Mouse (Mus musculus): ENCODE measurements around the gene Imp3.
A peak's percentile ranks its signal among the peaks of the same experiment; 100 is the strongest.
"Not testable (repeated sequence)": the region's sequence is repeated elsewhere in the genome, so short reads cannot be mapped to it uniquely, and the experiment has no call there.

Imp3 gene

GRCm38 (mm10) chr9:56937223-56938160 is at the start of gene Imp3:
TSS of gene Imp3 (plus strand) at chr9:56937475.
- DNase-seq, result peak; percentile 73 to 81

GRCm38 (mm10) chr9:56887581-56887980 is 49.7 kb upstream of the Imp3 start:
- DNase-seq, result no peak

DNA sequence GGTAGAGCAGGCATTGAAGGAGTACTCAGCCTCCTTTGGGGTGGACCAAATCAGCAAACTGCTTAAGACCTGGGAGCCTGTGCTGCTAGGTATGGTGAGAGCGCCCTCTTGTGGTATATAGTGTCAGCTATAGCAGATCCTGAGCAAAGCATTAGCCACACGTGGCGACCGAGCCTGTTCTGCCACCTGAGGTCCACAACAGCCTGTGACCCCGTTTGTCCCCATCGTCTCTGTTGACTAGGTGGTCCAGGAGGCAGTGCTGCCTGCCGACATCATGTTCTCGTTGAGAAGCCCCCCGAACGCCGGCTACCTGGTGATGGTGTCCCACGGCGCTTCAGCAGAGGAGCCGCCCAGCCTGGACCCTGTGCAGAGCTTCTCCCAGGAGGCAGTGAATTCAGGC is 47.5 kb upstream of the Imp3 start:
- peak in 1 of 2 experiments; percentile 50 for DNase-seq

GRCm38 (mm10) chr9:56890522-56891250 is 46.6 kb upstream of the Imp3 start:
- DNase-seq, result no peak

DNA sequence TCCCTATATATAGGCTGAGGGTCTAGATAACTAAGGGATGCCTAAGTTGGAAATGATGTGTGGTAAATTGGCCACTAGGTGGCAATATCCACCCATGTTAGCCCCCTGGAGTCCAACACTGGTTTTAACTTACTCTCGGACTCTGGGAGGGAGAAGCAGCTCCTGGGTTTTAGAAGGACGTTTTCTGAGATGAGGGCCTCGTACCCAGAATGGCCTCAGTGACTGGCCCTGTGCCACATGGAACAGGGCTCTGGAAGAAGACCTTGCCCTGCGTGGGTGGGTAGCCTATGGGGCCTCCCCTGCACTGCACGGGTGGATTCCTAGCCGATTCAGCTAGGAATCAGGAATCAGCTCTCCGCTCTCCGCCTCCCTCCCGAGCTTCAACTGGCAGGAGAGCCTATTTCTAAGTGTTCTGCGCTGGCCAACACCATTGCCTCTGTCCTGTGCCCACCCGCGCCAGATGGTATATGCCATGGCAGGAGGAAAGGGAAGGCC is 45.7 kb upstream of the Imp3 start:
- peak in 1 of 2 experiments; percentile 50 for DNase-seq

DNA sequence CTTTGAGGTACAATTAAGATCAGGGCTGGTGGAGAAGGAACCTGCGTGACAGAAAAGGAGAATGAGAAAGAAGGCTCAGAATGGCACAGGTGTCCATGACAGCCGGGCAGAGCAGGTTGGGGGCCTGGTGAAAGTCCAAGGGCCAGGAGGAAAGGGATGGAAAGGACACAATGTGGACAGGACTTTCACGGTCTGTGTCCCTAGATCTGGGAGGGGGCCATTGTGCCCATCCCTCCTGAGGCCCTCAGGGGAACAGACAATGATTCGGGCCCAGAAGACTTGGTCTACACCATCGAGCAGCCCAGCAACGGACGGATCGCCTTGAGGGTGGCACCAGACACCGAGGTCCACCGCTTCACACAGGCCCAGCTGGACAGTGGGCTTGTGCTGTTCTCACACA is 45.2 kb upstream of the Imp3 start:
- DNase-seq, result no peak

DNA sequence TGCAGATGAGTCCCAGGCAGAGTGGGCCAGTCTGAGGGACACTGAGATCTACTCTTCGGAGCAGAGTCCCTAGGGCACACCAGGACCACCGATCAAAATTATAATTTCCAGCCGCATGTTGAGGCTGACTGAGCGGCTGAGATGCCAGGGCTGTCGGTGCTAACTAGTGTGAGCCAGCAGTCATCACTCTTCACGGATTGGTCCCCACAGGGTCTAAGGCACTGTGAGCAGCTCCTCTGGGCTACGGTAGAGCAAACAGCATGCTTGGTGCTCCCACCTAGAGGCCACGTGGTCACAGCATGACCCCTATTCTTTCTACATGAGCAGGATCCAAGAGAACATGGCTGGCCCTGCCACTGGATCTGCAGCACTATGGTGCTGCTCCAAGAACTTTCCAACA is 44.0 kb upstream of the Imp3 start:
- DNase-seq, result no peak

DNA sequence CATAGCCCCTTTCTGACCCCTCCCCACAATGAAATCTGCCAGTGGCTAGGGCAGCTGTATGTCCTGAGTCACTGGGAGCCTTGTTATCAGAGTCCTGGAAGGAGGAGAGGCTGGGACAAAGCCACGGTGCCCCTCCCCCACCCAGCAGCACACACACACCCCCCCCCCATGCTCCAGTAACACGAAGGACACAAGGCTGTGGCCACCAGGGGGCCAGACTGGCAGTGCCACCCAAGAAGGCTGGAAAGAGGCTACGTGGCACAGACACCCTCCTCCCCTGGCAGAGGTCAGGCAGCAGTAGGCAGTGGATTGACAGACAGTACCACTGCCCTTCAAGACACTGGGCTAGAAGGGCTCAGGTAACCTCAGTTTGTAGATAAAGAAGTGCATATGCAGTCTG is 43.3 kb upstream of the Imp3 start:
- no peak for DNase-seq

GRCm38 (mm10) chr9:56896779-56897178 is 40.5 kb upstream of the Imp3 start:
- DNase-seq, result no peak

DNA sequence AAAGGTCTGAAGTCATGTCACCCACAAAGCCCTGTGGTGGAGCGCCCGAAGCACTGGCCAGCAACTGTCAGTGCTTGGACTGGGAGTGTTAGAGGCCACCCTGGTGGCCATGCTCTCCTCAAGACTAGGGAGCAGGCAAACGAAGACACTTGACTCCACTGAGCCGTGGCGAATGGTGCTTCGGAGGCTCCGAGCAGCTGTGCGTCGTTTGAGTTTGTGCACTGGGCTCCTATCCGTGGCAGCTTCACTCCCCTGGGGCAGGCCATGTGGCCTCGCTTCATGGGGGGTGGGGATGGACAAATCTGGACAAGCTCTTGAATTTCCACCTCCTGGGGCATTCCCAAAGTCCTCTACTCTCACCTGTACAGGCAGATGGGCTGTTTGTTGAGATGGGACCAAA is 37.9 kb upstream of the Imp3 start:
- DNase-seq, result no peak

DNA sequence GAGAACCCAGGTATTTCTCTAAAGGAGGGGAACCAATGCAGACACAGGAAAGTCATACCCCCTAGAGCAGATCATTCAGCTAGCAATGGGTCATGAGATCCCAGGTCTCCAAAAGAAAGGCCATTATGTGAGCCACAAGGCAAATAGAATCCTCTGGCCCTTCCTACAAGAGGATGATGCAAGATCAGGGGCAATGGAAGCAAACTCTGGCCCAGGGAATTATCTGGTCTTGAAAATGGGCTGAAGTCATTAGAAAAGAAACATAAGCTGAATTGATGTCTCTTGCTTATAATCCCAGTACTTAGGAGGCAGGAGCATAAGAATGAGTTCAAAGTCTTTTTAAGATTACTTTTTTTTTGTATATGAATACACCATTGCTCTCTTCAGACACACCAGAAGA is 37.2 kb upstream of the Imp3 start:
- no peak for DNase-seq

- no peak for DNase-seq
These were observed 36.7 kb upstream of the Imp3 start for GRCm38 (mm10) chr9:56900571-56900970.

GRCm38 (mm10) chr9:56901187-56901586 is 36.1 kb upstream of the Imp3 start:
- no peak for DNase-seq

GRCm38 (mm10) chr9:56903662-56904061 is 33.6 kb upstream of the Imp3 start:
- no peak for DNase-seq

DNA sequence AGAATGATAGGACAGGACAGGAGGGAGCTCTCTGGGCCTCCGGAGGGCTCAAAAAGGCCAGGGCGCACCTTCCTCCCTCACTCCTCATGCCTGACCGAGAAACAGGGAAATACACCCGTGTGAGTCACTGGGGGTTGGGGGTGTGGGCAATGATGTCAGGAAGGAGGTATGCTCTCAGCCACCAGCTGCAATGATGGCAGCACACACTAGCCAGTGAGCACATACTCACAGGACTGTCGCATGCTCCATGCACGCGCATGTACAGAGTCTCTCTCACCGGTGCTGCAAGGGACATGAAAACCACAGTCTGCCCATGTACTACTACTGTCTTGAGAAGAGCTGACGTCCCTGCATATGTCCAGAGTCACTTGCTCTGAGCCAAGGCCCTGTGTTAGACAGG is 29.7 kb upstream of the Imp3 start:
- DNase-seq, result no peak

- not testable (repeated sequence) for DNase-seq
These were observed 27.3 kb upstream of the Imp3 start for GRCm38 (mm10) chr9:56909991-56910390.

DNA sequence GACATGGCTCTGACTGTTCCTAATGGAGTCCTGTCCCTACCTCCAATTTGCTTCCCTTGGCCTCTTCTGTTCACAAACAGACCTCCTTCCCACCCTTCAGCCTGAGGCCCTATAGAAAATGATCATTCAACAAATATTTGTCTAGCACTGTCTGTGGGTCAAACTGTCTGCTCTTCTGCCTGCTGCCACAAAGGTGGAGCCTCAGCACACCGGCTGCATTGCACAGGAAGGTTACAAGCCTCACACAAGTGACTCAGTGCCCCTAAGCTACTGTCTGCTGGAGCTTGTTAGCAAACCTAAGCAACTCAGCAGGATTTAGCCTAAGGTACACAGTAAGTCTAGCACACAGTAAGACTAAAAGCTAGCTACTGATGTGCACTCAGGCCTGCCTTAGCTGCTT is 26.3 kb upstream of the Imp3 start:
- no peak for DNase-seq

GRCm38 (mm10) chr9:56913991-56914390 is 23.3 kb upstream of the Imp3 start:
- DNase-seq, result no peak

- no peak for DNase-seq
These were observed 22.2 kb upstream of the Imp3 start for GRCm38 (mm10) chr9:56915116-56915515.

DNA sequence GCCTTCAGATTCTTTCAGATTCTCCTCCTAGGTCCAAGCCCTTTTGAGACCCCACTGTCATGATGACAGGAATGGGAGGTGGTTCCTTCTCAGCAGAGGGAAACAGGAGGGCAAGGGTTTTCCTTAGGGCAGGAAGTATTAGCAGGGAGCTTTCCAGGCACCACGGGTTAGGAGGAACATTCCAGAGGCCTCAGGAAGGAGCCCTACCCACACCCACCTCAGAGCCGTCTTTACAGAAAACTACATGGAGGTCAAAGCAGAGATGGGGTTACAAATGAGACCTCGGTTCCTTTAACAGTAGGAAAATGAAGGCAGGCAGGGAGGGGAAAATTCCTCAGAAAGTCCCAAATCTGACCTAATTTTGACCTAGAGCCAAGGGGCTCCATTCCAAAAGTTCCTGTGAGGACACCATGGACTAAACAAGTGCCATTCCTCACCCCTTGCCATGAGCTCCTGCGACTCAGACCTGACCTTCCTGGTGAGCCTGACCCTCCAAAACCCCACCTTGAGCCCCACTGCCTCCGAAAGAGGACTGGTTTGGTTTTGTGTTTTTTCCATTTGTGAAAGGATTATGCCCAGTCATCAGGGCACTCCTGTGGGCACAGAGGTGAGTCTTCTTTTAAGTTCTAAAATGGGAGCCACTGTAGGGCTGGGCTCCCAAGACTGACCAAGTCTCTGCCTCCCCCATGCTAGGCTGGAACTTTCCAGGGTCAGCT is 21.4 kb upstream of the Imp3 start:
- DNase-seq, result no peak

DNA sequence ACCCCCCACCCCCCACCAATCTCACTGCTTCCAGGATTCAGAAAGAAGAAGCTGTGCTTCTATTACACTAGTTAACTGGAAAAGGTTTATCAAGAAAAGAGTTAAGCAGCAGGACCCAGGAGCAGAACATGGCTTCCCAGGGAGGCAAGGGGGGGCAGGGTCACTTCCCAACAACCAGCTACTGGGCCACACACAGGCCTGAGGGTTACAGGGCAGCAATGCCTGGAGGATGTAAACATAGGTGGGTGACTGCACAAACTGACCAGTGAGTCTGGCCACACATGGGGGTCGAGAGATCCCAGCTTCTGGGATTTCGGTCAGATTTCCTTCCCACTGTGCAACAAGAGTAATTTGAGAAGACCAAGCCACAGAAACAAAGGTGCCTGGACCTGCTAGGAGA is 20.1 kb upstream of the Imp3 start:
- no peak for DNase-seq

DNA sequence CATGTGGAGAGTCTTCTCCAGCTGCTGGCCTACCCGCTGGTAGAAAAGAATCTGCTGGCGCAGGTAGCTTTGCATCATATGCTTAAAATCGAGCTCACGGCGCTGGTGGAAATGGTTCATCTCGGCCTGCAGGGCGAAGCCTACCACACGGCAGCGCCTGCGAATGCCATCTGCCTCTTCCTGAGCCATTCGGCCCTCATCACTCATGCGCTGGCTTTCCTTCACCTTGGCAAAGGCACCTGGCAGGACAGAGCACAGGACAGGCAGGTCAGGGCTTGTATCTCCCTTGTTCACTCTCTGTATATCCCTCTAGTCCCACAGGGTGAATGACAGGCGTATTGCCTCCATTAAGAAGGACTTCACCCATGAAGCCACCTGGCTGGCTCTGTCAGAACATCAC is 18.8 kb upstream of the Imp3 start:
- no peak for DNase-seq

- DNase-seq, result no peak
These were observed 14.5 kb upstream of the Imp3 start for GRCm38 (mm10) chr9:56922746-56923145.
